Mouse (Mus musculus) liver, embryonic 15.5 days (tissue): ENCODE data around the gene Olfr983. TPM values are rescaled to one million over a fixed set of nuclear protein-coding genes. Genes with fewer than 3 reads are reported as not detected.

ENCODE experiments used
- ATAC-seq: fragments of 200-750 bp; cut with Nextera tagmentation; 2 replicates; pipeline ENCODE4 v1.8.0; 2017; ENCODE audit warnings: moderate number of reproducible peaks, mild to moderate bottlenecking, moderate library complexity; ENCODE audit not compliant: insufficient read depth
- H3K27ac ChIP-seq: fragments of 300-500 bp; sonication (generic); replicated peaks from 2 replicates; pipeline ENCODE4 v1.5.1; 2015; ENCODE audit warnings: mild to moderate bottlenecking, inconsistent platforms
- H3K27me3 ChIP-seq: fragments of 300-500 bp; sonication (generic); 2 replicates; pipeline ENCODE4 v1.6.1; 2015; ENCODE audit warnings: mild to moderate bottlenecking, inconsistent platforms
- H3K36me3 ChIP-seq: fragments of 300-500 bp; sonication (generic); replicated peaks from 2 replicates; pipeline ENCODE4 v1.6.1; 2015; ENCODE audit warnings: moderate library complexity, mild to moderate bottlenecking, inconsistent platforms
- H3K4me1 ChIP-seq: fragments of 300-500 bp; sonication (generic); replicated peaks from 2 replicates; pipeline ENCODE4 v1.6.1; 2015; ENCODE audit warnings: inconsistent platforms
- H3K4me2 ChIP-seq: fragments of 300-500 bp; sonication (generic); 2 replicates; pipeline ENCODE4 v1.6.1; 2015; ENCODE audit warnings: moderate library complexity, mild to moderate bottlenecking, inconsistent platforms
- H3K4me3 ChIP-seq: fragments of 300-500 bp; sonication (generic); replicated peaks from 2 replicates; pipeline ENCODE4 v1.5.1; 2015; ENCODE audit warnings: mild to moderate bottlenecking, inconsistent platforms
- H3K9ac ChIP-seq: fragments of 300-500 bp; sonication (generic); 2 replicates; pipeline ENCODE4 v1.6.1; 2015; ENCODE audit warnings: moderate library complexity, mild to moderate bottlenecking, inconsistent platforms
- H3K9me3 ChIP-seq: fragments of 300-500 bp; sonication (generic); replicated peaks from 2 replicates; pipeline ENCODE4 v1.6.1; 2016; ENCODE audit warnings: inconsistent platforms
- WGBS: fragments of 180-500 bp; shearing (Covaris S2); methylation state at CpG from one replicate; pipeline ENCODE4 v1.1.7; 2015; ENCODE audit warnings: mixed read lengths; ENCODE audit not compliant: insufficient replicate concordance; 5-methylcytosine and 5-hydroxymethylcytosine counted together
- polyA plus RNA-seq: library from polyadenylated mRNA; unstranded; fragments of >200 nt; fragmentation: Nextera tagmentation; extraction: Ambion mirVana; gene quantifications from 2 replicates; pipeline ENCODE4 v1.2.1, GENCODE M21; 2015

The Olfr983 gene
- not detected in 2 replicates for polyA plus RNA-seq

- Histone ChIP-seq H3K27ac (no peak within 1 kb of the TSS), H3K9ac (no peak within 1 kb of the TSS), H3K4me2 (no peak within 1 kb of the TSS), H3K27me3 (no peaks in the 10 kb centered on the region), H3K4me1 (no peaks in the 10 kb centered on the region), H3K4me3 (no peak within 1 kb of the TSS), H3K9me3 (no peaks in the 10 kb centered on the region), H3K36me3 (no peaks in the 10 kb centered on the region)
- 50% methylated on average over 2 of the region's 2 CpGs for WGBS
- ATAC-seq = no peak
These were observed at the start of gene Olfr983 for GRCm38 (mm10) chr9:40093495-40093894. TSS of gene Olfr983 (minus strand) at chr9:40093595.

GRCm38 (mm10) chr9:40141544-40141943 lies 48.1 kb upstream of the Olfr983 start:
- WGBS = 31% methylated on average over 1 of the region's 1 CpGs
- Histone ChIP-seq H3K4me1 (no peaks in the 10 kb centered on the region), H3K36me3 (no peaks in the 10 kb centered on the region), H3K27ac (no peak overlapping the region), H3K4me3 (no peak overlapping the region), H3K9me3 (no peaks in the 10 kb centered on the region), H3K27me3 (no peaks in the 10 kb centered on the region), H3K9ac (no peak overlapping the region), H3K4me2 (no peak overlapping the region)
- ATAC-seq = no peak

- Histone ChIP-seq H3K27me3 (no peaks in the 10 kb centered on the region), H3K4me1 (no peaks in the 10 kb centered on the region), H3K27ac (no peak overlapping the region), H3K4me3 (no peak overlapping the region), H3K9me3 (no peaks in the 10 kb centered on the region), H3K4me2 (no peak overlapping the region), H3K36me3 (no peaks in the 10 kb centered on the region), H3K9ac (no peak overlapping the region)
- WGBS = 40% methylated on average over 4 of the region's 4 CpGs
- ATAC-seq = no peak
These were observed 46.1 kb upstream of the Olfr983 start for GRCm38 (mm10) chr9:40139484-40139883.

- Histone ChIP-seq H3K4me3 (no peak overlapping the region), H3K27me3 (no peaks in the 10 kb centered on the region), H3K4me1 (no peaks in the 10 kb centered on the region), H3K27ac (no peak overlapping the region), H3K9ac (no peak overlapping the region), H3K9me3 (no peaks in the 10 kb centered on the region), H3K36me3 (no peaks in the 10 kb centered on the region), H3K4me2 (no peak overlapping the region)
- 38% methylated on average over 6 of the region's 6 CpGs for WGBS
- ATAC-seq = no peak
These were observed 43.7 kb upstream of the Olfr983 start for GRCm38 (mm10) chr9:40136987-40137688.

- H3K36me3 ChIP-seq = no peaks in the 10 kb centered on the region
- no peak for ATAC-seq
- 55% methylated on average over 1 of the region's 1 CpGs for WGBS
These were observed 37.2 kb upstream of the Olfr983 start for GRCm38 (mm10) chr9:40130556-40130955.

GRCm38 (mm10) chr9:40130084-40130483 lies 36.7 kb upstream of the Olfr983 start, which contains the start of gene Olfr985:
TSS of gene Olfr985 (minus strand) at chr9:40130184.
- Histone ChIP-seq H3K4me2 (no peak within 1 kb of the TSS), H3K4me1 (no peaks in the 10 kb centered on the region), H3K9ac (no peak within 1 kb of the TSS), H3K4me3 (no peak within 1 kb of the TSS), H3K27ac (no peak within 1 kb of the TSS), H3K36me3 (no peaks in the 10 kb centered on the region), H3K9me3 (no peaks in the 10 kb centered on the region), H3K27me3 (no peaks in the 10 kb centered on the region)
- no peak for ATAC-seq
- 67% methylated on average over 1 of the region's 1 CpGs for WGBS

More at GRCm38 (mm10) chr9:40130556-40130955, 37.2 kb upstream of the Olfr983 start:
- Histone ChIP-seq H3K9me3 (no peaks in the 10 kb centered on the region), H3K27me3 (no peaks in the 10 kb centered on the region), H3K4me1 (no peaks in the 10 kb centered on the region), H3K9ac (no peak overlapping the region), H3K4me2 (no peak overlapping the region), H3K4me3 (no peak overlapping the region), H3K27ac (no peak overlapping the region)

GRCm38 (mm10) chr9:40117287-40117659 lies 23.9 kb upstream of the Olfr983 start:
- no peak for ATAC-seq
- H3K4me2 ChIP-seq = no peak overlapping the region
- H3K27ac ChIP-seq = no peak overlapping the region

GRCm38 (mm10) chr9:40116645-40117286 lies 23.4 kb upstream of the Olfr983 start:
- Histone ChIP-seq H3K4me2 (no peak overlapping the region), H3K9ac (no peak overlapping the region), H3K9me3 (no peaks in the 10 kb centered on the region), H3K27ac (no peak overlapping the region), H3K36me3 (no peaks in the 10 kb centered on the region), H3K4me3 (no peak overlapping the region), H3K4me1 (no peaks in the 10 kb centered on the region; the same call in 1 of the 2 replicates), H3K27me3 (no peaks in the 10 kb centered on the region)
- WGBS = 22% methylated on average over 10 of the region's 10 CpGs
- no peak for ATAC-seq

More at GRCm38 (mm10) chr9:40117287-40117659, 23.9 kb upstream of the Olfr983 start:
- H3K9me3 ChIP-seq = no peaks in the 10 kb centered on the region
- WGBS = 59% methylated on average over 5 of the region's 5 CpGs
- H3K9ac ChIP-seq = no peak overlapping the region
- H3K4me1 ChIP-seq = no peaks in the 10 kb centered on the region; the same call in 1 of the 2 replicates
- H3K36me3 ChIP-seq = no peaks in the 10 kb centered on the region
- H3K27me3 ChIP-seq = no peaks in the 10 kb centered on the region
- no peak overlapping the region for H3K4me3 ChIP-seq

- Histone ChIP-seq H3K36me3 (no peaks in the 10 kb centered on the region), H3K4me1 (no peaks in the 10 kb centered on the region; the same call in 1 of the 2 replicates), H3K4me3 (no peak within 1 kb of the TSS), H3K9ac (no peak within 1 kb of the TSS), H3K27me3 (no peaks in the 10 kb centered on the region), H3K4me2 (no peak within 1 kb of the TSS), H3K27ac (no peak within 1 kb of the TSS), H3K9me3 (no peaks in the 10 kb centered on the region)
- 50% methylated on average over 2 of the region's 2 CpGs for WGBS
- ATAC-seq = no peak
These were observed 20.7 kb upstream of the Olfr983 start, which contains the start of gene Olfr984 for GRCm38 (mm10) chr9:40114106-40114505. TSS of gene Olfr984 (minus strand) at chr9:40114206.

GRCm38 (mm10) chr9:40094769-40095168 lies 1.4 kb upstream of the Olfr983 start:
- Histone ChIP-seq H3K9ac (no peak overlapping the region), H3K4me2 (no peak overlapping the region), H3K4me1 (no peaks in the 10 kb centered on the region), H3K36me3 (no peaks in the 10 kb centered on the region), H3K9me3 (no peaks in the 10 kb centered on the region), H3K27me3 (no peaks in the 10 kb centered on the region), H3K27ac (no peak overlapping the region), H3K4me3 (no peak overlapping the region)
- ATAC-seq = no peak
- WGBS = 40% methylated on average over 3 of the region's 3 CpGs

GRCm38 (mm10) chr9:40073529-40073928 lies 19.9 kb downstream of the Olfr983 start, which contains the start of gene Olfr982:
TSS of gene Olfr982 (plus strand) at chr9:40073829.
- H3K4me3 ChIP-seq = no peak within 1 kb of the TSS
- no peaks in the 10 kb centered on the region for H3K4me1 ChIP-seq
- no peaks in the 10 kb centered on the region for H3K27me3 ChIP-seq
- no peaks in the 10 kb centered on the region for H3K36me3 ChIP-seq
- WGBS = 50% methylated on average over 2 of the region's 2 CpGs
- no peak within 1 kb of the TSS for H3K27ac ChIP-seq
- no peak within 1 kb of the TSS for H3K9ac ChIP-seq
- ATAC-seq = no peak
- no peaks in the 10 kb centered on the region for H3K9me3 ChIP-seq
- no peak within 1 kb of the TSS for H3K4me2 ChIP-seq
